Mouse (Mus musculus): ENCODE data around the gene Tnfaip2. TPM values are rescaled to one million over a fixed set of nuclear protein-coding genes. Genes with fewer than 3 reads are reported as not detected.
A peak's percentile ranks its signal among the peaks of the same experiment; 100 is the strongest.

The Tnfaip2 gene
- total RNA-seq (2014; fragmentation: Nextera tagmentation): 82.1 and 94.7 TPM in 2 replicates
- total RNA-seq (2017): 83.6 and 101 TPM in 2 replicates
- polyA plus RNA-seq (2012): 66.3 and 123 TPM in 2 replicates

DNA sequence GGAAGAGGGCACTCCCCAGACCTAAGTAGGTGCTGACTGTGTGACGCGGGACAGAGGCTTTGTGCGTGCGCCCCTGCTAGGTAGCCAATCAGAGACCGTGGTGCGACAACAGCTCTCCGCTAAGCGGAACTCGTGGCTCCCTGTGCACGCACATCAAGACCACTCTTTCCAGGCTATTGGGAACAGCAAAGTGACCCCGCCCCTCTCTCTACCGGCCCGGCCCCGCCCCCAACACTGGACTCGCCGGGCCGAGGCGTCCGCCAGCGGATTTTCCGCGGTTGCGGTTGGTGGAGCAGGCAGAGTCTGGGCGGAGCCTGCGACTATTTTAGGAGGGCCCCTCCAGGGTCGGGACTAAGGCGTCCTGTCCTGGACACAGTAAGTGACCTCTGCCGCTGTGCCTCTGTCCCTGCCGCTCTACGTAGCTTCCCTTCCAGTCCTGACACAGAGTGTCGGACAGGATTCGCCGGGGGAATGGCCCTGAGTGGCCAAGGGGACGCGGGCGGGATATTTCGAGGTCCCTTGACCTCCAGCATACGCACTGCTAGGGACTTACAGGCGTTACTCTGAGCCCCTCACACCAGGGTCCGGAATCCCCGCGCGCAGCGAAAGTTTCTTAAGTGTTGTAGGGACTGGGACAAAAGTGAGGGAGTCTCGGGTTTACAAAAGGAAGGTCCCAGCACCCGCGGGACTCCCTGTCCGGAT is at the start of gene Tnfaip2:
Gene Tnfaip2 (plus strand): TSS at position 161 of the 702 bp plus-strand sequence.
- Histone ChIP-seq H3K27me3 (ENCODE audit: insufficient read depth, low read length) (no peaks in the 10 kb centered on the region), H3K36me3 (replicated peaks) (peaks cover 38% of the 10 kb centered on the region), H3K4me1 (ENCODE audit: insufficient read depth, low read depth, low read length) (peaks cover 91% of the 10 kb centered on the region), H3K9me3 (replicated peaks) (peaks cover 3% of the 10 kb centered on the region), H3K4me3 (ENCODE audit: low read depth, low read length) (peak within 1 kb of the TSS; percentile 75)
- no peak for TF ChIP-seq GATA1 (IDR thresholded peaks at IDR 0.05; ENCODE audit: borderline replicate concordance, low read length)
- TF ChIP-seq POLR2AphosphoS5 (IDR thresholded peaks at IDR 0.05; ENCODE audit: insufficient replicate concordance, low read depth, low read length): peak; percentile 74; the same call in 1 of the 2 replicates
- DNase-seq (ENCODE audit: low spot score) (peak; percentile 84), ATAC-seq (ENCODE audit: extremely low read depth, insufficient number of reproducible peaks, low FRiP score, poor library complexity, severe bottlenecking) (peak; percentile 38)

DNA sequence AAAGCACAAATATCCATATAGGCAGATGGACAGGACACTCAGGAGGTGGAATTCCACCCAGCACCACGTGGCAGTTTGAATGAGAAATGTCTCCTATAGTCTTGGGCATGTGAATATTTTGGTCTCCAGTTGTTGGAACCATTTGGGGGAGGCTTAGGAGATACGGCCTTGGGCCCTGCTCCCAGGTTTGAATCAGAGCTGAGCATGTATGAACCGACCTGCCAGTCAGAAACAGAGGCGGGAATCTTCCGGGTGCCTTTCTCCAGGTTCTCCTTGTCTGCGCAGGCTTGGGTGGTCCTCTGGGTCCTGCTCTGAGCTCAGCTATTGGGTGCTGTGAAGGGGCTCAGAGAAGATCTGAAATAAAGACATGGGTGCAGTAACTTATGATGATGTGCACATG is 48.3 kb upstream of the Tnfaip2 start:
- Histone ChIP-seq H3K27me3 (ENCODE audit: insufficient read depth, low read length) (peaks cover 33% of the 10 kb centered on the region), H3K9me3 (replicated peaks) (no peaks in the 10 kb centered on the region), H3K4me1 (ENCODE audit: insufficient read depth, low read depth, low read length) (no peaks in the 10 kb centered on the region), H3K4me3 (ENCODE audit: low read depth, low read length) (no peak overlapping the region), H3K36me3 (replicated peaks) (no peaks in the 10 kb centered on the region)
- no peak for DNase-seq (ENCODE audit: low spot score)
- no peak for TF ChIP-seq CTCF (IDR thresholded peaks at IDR 0.05; ENCODE audit: low read depth, low read length)
- no peak for TF ChIP-seq GATA1 (IDR thresholded peaks at IDR 0.05; ENCODE audit: borderline replicate concordance, low read length)
- no peak for TF ChIP-seq POLR2AphosphoS5 (IDR thresholded peaks at IDR 0.05; ENCODE audit: insufficient replicate concordance, low read depth, low read length)
- no peak for TF ChIP-seq TAL1 (conservative IDR thresholded peaks at IDR 0.05; ENCODE audit: low read depth, low read length)
- TF ChIP-seq GATA2 (IDR thresholded peaks at IDR 0.05; ENCODE audit: borderline replicate concordance, low read depth, low read length): no peak
- ATAC-seq (ENCODE audit: extremely low read depth, insufficient number of reproducible peaks, low FRiP score, poor library complexity, severe bottlenecking): no peak

DNA sequence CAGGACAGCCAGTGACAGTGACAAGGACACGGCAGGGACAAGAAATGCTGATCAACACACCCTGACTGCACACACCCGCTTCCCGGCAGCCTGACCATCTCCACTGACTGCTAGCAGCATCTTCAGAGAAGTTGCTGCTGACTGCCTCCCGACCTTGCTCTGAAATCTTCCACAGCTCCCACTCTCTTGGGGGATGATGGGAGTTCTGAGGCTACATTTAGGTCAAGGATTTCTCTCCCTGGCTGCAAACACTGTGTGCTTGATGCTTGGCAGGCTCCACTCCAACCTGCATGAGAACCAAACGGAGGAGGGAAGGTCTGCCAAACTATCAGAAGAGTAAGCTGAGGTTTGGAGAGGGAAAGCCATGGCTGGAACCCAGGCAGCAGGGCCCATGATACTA is 45.3 kb upstream of the Tnfaip2 start:
- H3K27me3 ChIP-seq (ENCODE audit: insufficient read depth, low read length): peaks cover 44% of the 10 kb centered on the region
- no peak for ATAC-seq (ENCODE audit: extremely low read depth, insufficient number of reproducible peaks, low FRiP score, poor library complexity, severe bottlenecking)
- H3K9me3 ChIP-seq (replicated peaks): no peaks in the 10 kb centered on the region
- H3K4me1 ChIP-seq (ENCODE audit: insufficient read depth, low read depth, low read length): no peaks in the 10 kb centered on the region
- TF ChIP-seq POLR2AphosphoS5 (IDR thresholded peaks at IDR 0.05; ENCODE audit: insufficient replicate concordance, low read depth, low read length) (no peak), GATA2 (IDR thresholded peaks at IDR 0.05; ENCODE audit: borderline replicate concordance, low read depth, low read length) (no peak), TAL1 (conservative IDR thresholded peaks at IDR 0.05; ENCODE audit: low read depth, low read length) (no peak), CTCF (IDR thresholded peaks at IDR 0.05; ENCODE audit: low read depth, low read length) (no peak), GATA1 (IDR thresholded peaks at IDR 0.05; ENCODE audit: borderline replicate concordance, low read length) (no peak)
- no peak for DNase-seq (ENCODE audit: low spot score)
- no peak overlapping the region for H3K4me3 ChIP-seq (ENCODE audit: low read depth, low read length)
- no peaks in the 10 kb centered on the region for H3K36me3 ChIP-seq (replicated peaks)

DNA sequence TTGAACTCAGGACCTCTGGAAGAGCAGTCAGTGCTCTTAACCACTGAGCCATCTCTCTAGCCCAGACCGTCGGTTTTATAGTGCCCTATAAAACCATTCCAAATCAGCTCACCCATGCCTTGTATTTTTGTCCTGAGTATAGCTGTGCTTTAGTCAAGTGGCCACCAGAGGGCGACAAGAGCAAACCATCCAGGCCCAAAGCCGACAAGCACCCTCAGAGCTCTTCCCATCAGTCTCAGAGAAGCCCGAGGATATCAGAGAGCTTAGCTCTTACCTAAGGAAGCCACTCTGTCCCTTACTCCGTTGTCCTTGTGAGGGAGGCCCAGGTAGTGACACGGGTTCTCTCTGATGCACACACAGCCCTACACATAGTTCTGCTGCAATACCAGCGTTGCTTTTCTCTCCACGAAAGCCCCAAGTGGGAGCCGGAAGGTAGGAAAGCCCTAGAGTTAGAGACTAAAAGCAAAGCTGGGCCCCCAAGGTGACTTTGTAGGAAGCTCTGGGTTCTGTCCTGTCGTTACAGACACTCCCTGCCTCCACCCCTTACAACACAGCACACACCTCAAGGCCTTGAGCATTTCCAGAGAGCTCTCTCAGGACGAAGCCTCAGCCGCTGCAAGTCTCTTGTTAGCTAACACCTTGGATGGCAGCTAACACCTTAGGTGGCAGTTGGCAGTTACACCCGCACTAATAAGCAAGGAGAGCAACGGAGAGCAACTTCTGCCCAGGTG is 40.6 kb upstream of the Tnfaip2 start:
- Histone ChIP-seq H3K27me3 (ENCODE audit: insufficient read depth, low read length) (peaks cover 36% of the 10 kb centered on the region), H3K36me3 (replicated peaks) (no peaks in the 10 kb centered on the region), H3K9me3 (replicated peaks) (no peaks in the 10 kb centered on the region), H3K4me1 (ENCODE audit: insufficient read depth, low read depth, low read length) (0 out of 2 replicates have a peak, but pooled peaks cover 5% of the 10 kb centered on the region), H3K4me3 (ENCODE audit: low read depth, low read length) (no peak overlapping the region)
- DNase-seq (ENCODE audit: low spot score) (peak; percentile 78), ATAC-seq (ENCODE audit: extremely low read depth, insufficient number of reproducible peaks, low FRiP score, poor library complexity, severe bottlenecking) (peak; percentile 51; the same call in 1 of the 2 replicates)
- TF ChIP-seq GATA2 (IDR thresholded peaks at IDR 0.05; ENCODE audit: borderline replicate concordance, low read depth, low read length): no peak
- no peak for TF ChIP-seq GATA1 (IDR thresholded peaks at IDR 0.05; ENCODE audit: borderline replicate concordance, low read length)
- TF ChIP-seq CTCF (IDR thresholded peaks at IDR 0.05; ENCODE audit: low read depth, low read length): peak; percentile 74
- TF ChIP-seq TAL1 (conservative IDR thresholded peaks at IDR 0.05; ENCODE audit: low read depth, low read length): no peak
- no peak for TF ChIP-seq POLR2AphosphoS5 (IDR thresholded peaks at IDR 0.05; ENCODE audit: insufficient replicate concordance, low read depth, low read length)

DNA sequence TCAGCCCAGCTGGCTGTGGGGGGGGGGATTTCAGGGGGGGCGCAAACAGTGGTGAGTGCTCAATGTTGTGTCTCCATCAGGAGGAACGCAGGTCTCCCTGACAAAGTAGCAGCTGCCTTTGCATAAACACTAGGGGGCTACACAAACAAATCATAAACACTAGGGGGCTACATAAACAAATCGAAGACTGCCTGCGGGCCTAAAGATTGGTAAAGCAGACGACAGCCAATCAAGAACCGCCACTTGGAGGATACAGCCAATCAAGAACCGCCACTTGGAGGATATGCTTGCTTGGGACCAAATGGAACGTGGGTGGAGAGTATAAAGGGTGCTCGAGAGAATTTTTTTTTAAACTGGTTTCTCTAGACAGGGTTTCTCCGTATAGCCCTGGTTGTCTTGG is 37.4 kb upstream of the Tnfaip2 start:
- TF ChIP-seq TAL1 (conservative IDR thresholded peaks at IDR 0.05; ENCODE audit: low read depth, low read length): no peak
- no peak for TF ChIP-seq GATA1 (IDR thresholded peaks at IDR 0.05; ENCODE audit: borderline replicate concordance, low read length)
- no peak for TF ChIP-seq GATA2 (IDR thresholded peaks at IDR 0.05; ENCODE audit: borderline replicate concordance, low read depth, low read length)
- TF ChIP-seq POLR2AphosphoS5 (IDR thresholded peaks at IDR 0.05; ENCODE audit: insufficient replicate concordance, low read depth, low read length): no peak
- TF ChIP-seq CTCF (IDR thresholded peaks at IDR 0.05; ENCODE audit: low read depth, low read length): no peak
- Histone ChIP-seq H3K27me3 (ENCODE audit: insufficient read depth, low read length) (peaks cover 42% of the 10 kb centered on the region), H3K9me3 (replicated peaks) (no peaks in the 10 kb centered on the region), H3K4me3 (ENCODE audit: low read depth, low read length) (no peak overlapping the region), H3K36me3 (replicated peaks) (no peaks in the 10 kb centered on the region), H3K4me1 (ENCODE audit: insufficient read depth, low read depth, low read length) (peaks cover 9% of the 10 kb centered on the region)
- DNase-seq (ENCODE audit: low spot score) (no peak), ATAC-seq (ENCODE audit: extremely low read depth, insufficient number of reproducible peaks, low FRiP score, poor library complexity, severe bottlenecking) (no peak)

DNA sequence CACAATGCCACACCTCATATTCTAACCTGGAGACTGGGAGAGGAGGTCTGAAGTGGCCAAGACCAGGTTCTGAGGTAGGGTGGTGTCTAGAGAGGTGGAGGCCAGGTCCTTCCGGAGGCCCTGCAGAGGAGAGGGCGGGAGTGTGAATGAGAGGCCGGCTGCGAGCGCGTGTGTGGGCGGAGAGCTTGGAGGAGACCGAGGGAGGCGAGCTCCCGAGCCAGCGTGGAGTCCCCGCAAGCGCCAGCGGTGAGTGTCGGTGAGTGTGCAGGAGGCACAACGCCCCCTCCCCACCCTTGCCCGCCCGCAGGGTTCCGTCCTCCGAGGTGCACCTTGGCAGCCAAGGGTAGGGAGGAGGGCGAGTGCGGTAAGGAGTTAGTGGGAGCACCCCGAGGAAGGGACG is 35.6 kb upstream of the Tnfaip2 start, which contains the start of gene Lbhd2:
Gene Lbhd2 (plus strand): TSS at position 188 of the 400 bp plus-strand sequence.
- DNase-seq (ENCODE audit: low spot score): no peak
- ATAC-seq (ENCODE audit: extremely low read depth, insufficient number of reproducible peaks, low FRiP score, poor library complexity, severe bottlenecking): no peak
- TF ChIP-seq CTCF (IDR thresholded peaks at IDR 0.05; ENCODE audit: low read depth, low read length) (no peak), GATA2 (IDR thresholded peaks at IDR 0.05; ENCODE audit: borderline replicate concordance, low read depth, low read length) (no peak), TAL1 (conservative IDR thresholded peaks at IDR 0.05; ENCODE audit: low read depth, low read length) (no peak), POLR2AphosphoS5 (IDR thresholded peaks at IDR 0.05; ENCODE audit: insufficient replicate concordance, low read depth, low read length) (no peak), GATA1 (IDR thresholded peaks at IDR 0.05; ENCODE audit: borderline replicate concordance, low read length) (no peak)
- no peaks in the 10 kb centered on the region for H3K36me3 ChIP-seq (replicated peaks)
- no peaks in the 10 kb centered on the region for H3K9me3 ChIP-seq (replicated peaks)
- H3K4me1 ChIP-seq (ENCODE audit: insufficient read depth, low read depth, low read length): peaks cover 9% of the 10 kb centered on the region
- H3K4me3 ChIP-seq (ENCODE audit: low read depth, low read length): no peak within 1 kb of the TSS
- peaks cover 52% of the 10 kb centered on the region for H3K27me3 ChIP-seq (ENCODE audit: insufficient read depth, low read length)

All from G1E (cell line).